Mouse (Mus musculus) CH12.LX (cell line): ENCODE measurements around the gene Atf7ip2. TPM values are rescaled to one million over a fixed set of nuclear protein-coding genes. Genes with fewer than 3 reads are reported as not detected.
"Not testable (repeated sequence)": the region's sequence is repeated elsewhere in the genome, so short reads cannot be mapped to it uniquely, and the experiment has no call there.

Experiments used
- DNase-seq: peaks from one replicate; pipeline ENCODE4 v3.0.0-alpha.2; 2013; ENCODE audit errors: extremely low read depth
- H3K27ac ChIP-seq: 2 replicates; pipeline ENCODE4 v1.5.1; 2012; ENCODE audit warnings: low read depth, mild to moderate bottlenecking, control low read depth, moderate library complexity; ENCODE audit not compliant: insufficient read depth
- H3K27me3 ChIP-seq: replicated peaks from 2 replicates; pipeline ENCODE3; 2012; ENCODE audit warnings: inconsistent platforms
- H3K36me3 ChIP-seq, 2 experiments: replicated peaks in 1 of 2; 2 replicates each; pipeline versions ENCODE3 to v1.6.1; 2012; ENCODE audit warnings: inconsistent platforms in 1 of 2, low read length in 1 of 2, mild to moderate bottlenecking in 1 of 2, mixed read lengths in 1 of 2, moderate library complexity in 1 of 2; ENCODE audit not compliant: control insufficient read depth in 1 of 2, insufficient read depth in 1 of 2
- H3K4me1 ChIP-seq, 2 experiments: 2 replicates each; pipeline ENCODE4 v1.6.1; 2012; ENCODE audit warnings: inconsistent platforms in 1 of 2, moderate library complexity in 1 of 2; ENCODE audit not compliant: insufficient read depth in 2 of 2, control insufficient read depth in 1 of 2
- H3K4me2 ChIP-seq: 2 replicates; pipeline ENCODE4 v1.6.1; 2012; ENCODE audit warnings: low read depth, mild to moderate bottlenecking, control low read depth; ENCODE audit not compliant: poor library complexity, insufficient read depth, severe bottlenecking
- H3K4me3 ChIP-seq, 3 experiments: fragments of 150-350 bp in 1 of 3; sonication (generic) in 1 of 3; replicated peaks in 1 of 3; 2 replicates each; pipeline versions ENCODE3 to v1.5.1; 2011 to 2012; ENCODE audit warnings: low read depth in 2 of 3, low read length in 2 of 3, mild to moderate bottlenecking in 2 of 3, moderate library complexity in 2 of 3, control low read depth in 1 of 3, improper control_type of control experiment in 1 of 3, inconsistent platforms in 1 of 3, mixed read lengths in 1 of 3; ENCODE audit not compliant: poor library complexity in 1 of 3
- H3K79me2 ChIP-seq: replicated peaks from 2 replicates; pipeline ENCODE4 v1.6.1; 2012; ENCODE audit warnings: mild to moderate bottlenecking, moderate library complexity; ENCODE audit not compliant: control insufficient read depth, poor library complexity, insufficient read depth, severe bottlenecking; ENCODE audit errors: extremely low read depth
- H3K9ac ChIP-seq: 2 replicates; pipeline ENCODE4 v1.6.1; 2012; ENCODE audit warnings: low read depth, mild to moderate bottlenecking, control low read depth, moderate library complexity; ENCODE audit not compliant: insufficient read depth
- H3K9me3 ChIP-seq: replicated peaks from 2 replicates; pipeline ENCODE3; 2012; ENCODE audit warnings: low read length, inconsistent platforms, mixed read lengths
- CHD2 ChIP-seq: IDR thresholded peaks from 2 replicates; pipeline ENCODE4 v1.6.1; 2011; ENCODE audit warnings: low read length, improper control_type of control experiment
- CTCF ChIP-seq, 2 experiments: IDR thresholded peaks in 1 of 2; conservative IDR thresholded peaks in 1 of 2; 2 replicates each; pipeline ENCODE4 v1.5.1; 2011 to 2012; ENCODE audit warnings: low read depth in 2 of 2, low read length in 2 of 2, improper control_type of control experiment in 1 of 2, inconsistent platforms in 1 of 2, mild to moderate bottlenecking in 1 of 2, moderate library complexity in 1 of 2
- ELF1 ChIP-seq: IDR thresholded peaks from 2 replicates; pipeline ENCODE4 v1.6.1; 2014; ENCODE audit warnings: low read depth, mild to moderate bottlenecking, inconsistent platforms, low read length, improper control_type of control experiment
- EP300 ChIP-seq: IDR thresholded peaks from 2 replicates; pipeline ENCODE4 v1.6.1; 2011; ENCODE audit warnings: low read length, improper control_type of control experiment
- HCFC1 ChIP-seq: IDR thresholded peaks from 2 replicates; pipeline ENCODE4 v1.6.1; 2012; ENCODE audit warnings: low read depth, mild to moderate bottlenecking, inconsistent platforms, low read length, improper control_type of control experiment
- MYC ChIP-seq: IDR thresholded peaks from 2 replicates; pipeline ENCODE4 v1.6.1; 2011; ENCODE audit warnings: low read depth, mild to moderate bottlenecking, improper control_type of control experiment, low read length
- PAX5 ChIP-seq: IDR thresholded peaks from 2 replicates; pipeline ENCODE4 v1.6.1; 2012; ENCODE audit warnings: low read length, inconsistent platforms, mixed read lengths
- RAD21 ChIP-seq: IDR thresholded peaks from 2 replicates; pipeline ENCODE4 v1.6.1; 2011; ENCODE audit warnings: low read depth, mild to moderate bottlenecking, low read length, improper control_type of control experiment, moderate library complexity
- UBTF ChIP-seq: IDR thresholded peaks from 2 replicates; pipeline ENCODE4 v1.6.1; 2012; ENCODE audit warnings: low read depth, mild to moderate bottlenecking, inconsistent platforms, low read length, improper control_type of control experiment, moderate library complexity
- ZMIZ1 ChIP-seq: IDR thresholded peaks from 2 replicates; pipeline ENCODE4 v1.6.1; 2012; ENCODE audit warnings: low read depth, mild to moderate bottlenecking, inconsistent platforms, low read length, improper control_type of control experiment
- dilution Hi-C: fragments of 300-500 bp; cut with MboI; formaldehyde crosslinking; loops from 2 replicates; pipeline ENCODE4 v1.14.3; 2020; ENCODE audit warnings: low sequenced_read_pairs; ENCODE audit not compliant: extremely low pct_unique_long_range_greater_than_20kb, extremely low pct_ligation_motif_present
- in situ Hi-C: fragments of 300-500 bp; cut with MboI; formaldehyde crosslinking; loops from 3 replicates; pipeline ENCODE4 v1.14.3; 2019; ENCODE audit warnings: low sequenced_read_pairs, low pct_ligation_motif_present, low pct_unique_long_range_greater_than_20kb, mixed read lengths
- polyA plus RNA-seq: library from polyadenylated mRNA; unstranded; fragments of >175 nt; gene quantifications from 2 replicates; pipeline ENCODE4 v1.2.1, GENCODE M21; 2012; ENCODE audit warnings: low read depth; ENCODE audit not compliant: insufficient read length
- total RNA-seq, 2 experiments: library from RNA; depleted of rRNA; stranded (reverse); fragments of 300-350 nt in 1 of 2; fragments of >200 nt in 1 of 2; gene quantifications; 2 replicates each; pipeline ENCODE4 v1.2.3; 2012 to 2014

Gene Atf7ip2
- total and polyA plus RNA-seq, 3 experiments = not detected

GRCm38 (mm10) chr16:10217020-10217419 lies 24.5 kb downstream of the Atf7ip2 start:
- H3K9ac ChIP-seq, in situ Hi-C loops, DNase-seq, H3K79me2 ChIP-seq, H3K36me3 ChIP-seq, H3K9me3 ChIP-seq, H3K4me1 ChIP-seq, dilution Hi-C loops, H3K4me2 ChIP-seq, H3K27me3 ChIP-seq, H3K27ac ChIP-seq, H3K4me3 ChIP-seq: not testable (repeated sequence)

- no peaks in the 10 kb centered on the region for H3K4me1 ChIP-seq
- H3K4me3 ChIP-seq = no peak overlapping the region
- no peaks in the 10 kb centered on the region for H3K9me3 ChIP-seq
- dilution Hi-C loops (no loop called here), in situ Hi-C loops (no loop called here)
- peaks cover 3% of the 10 kb centered on the region for H3K27me3 ChIP-seq
- H3K4me2 ChIP-seq = no peak overlapping the region
- TF ChIP-seq PAX5 (no peak), ELF1 (no peak)
- TF ChIP-seq, all 38 proteins: peak for 0
- Histone ChIP-seq H3K9ac (no peak overlapping the region), H3K79me2 (no peaks in the 10 kb centered on the region), H3K27ac (no peak overlapping the region), H3K36me3 (no peaks in the 10 kb centered on the region)
- DNase-seq = no peak
Observed at GRCm38 (mm10) chr16:10227361-10227760, 34.8 kb downstream of the Atf7ip2 start.

GRCm38 (mm10) chr16:10236601-10237000 lies 44.1 kb downstream of the Atf7ip2 start:
- DNase-seq = no peak
- dilution Hi-C loops = no loop called here
- Histone ChIP-seq H3K27ac (no peak overlapping the region), H3K4me2 (no peak overlapping the region), H3K9ac (no peak overlapping the region), H3K36me3 (no peaks in the 10 kb centered on the region), H3K79me2 (no peaks in the 10 kb centered on the region), H3K4me1 (no peaks in the 10 kb centered on the region), H3K27me3 (no peaks in the 10 kb centered on the region), H3K9me3 (no peaks in the 10 kb centered on the region), H3K4me3 (no peak overlapping the region)
- in situ Hi-C loops = no loop called here
- no peak for TF ChIP-seq CTCF (conservative IDR thresholded peaks at IDR 0.05 in 1 of 2, IDR thresholded peaks at IDR 0.05 in 1 of 2; ENCODE audit: low read depth in 2 of 2, low read length in 2 of 2)
- TF ChIP-seq, all 38 proteins: peak for 0

GRCm38 (mm10) chr16:10253993-10254392 lies 61.5 kb downstream of the Atf7ip2 start:
- Histone ChIP-seq H3K9me3 (no peaks in the 10 kb centered on the region), H3K4me3 (no peak overlapping the region), H3K4me1 (no peaks in the 10 kb centered on the region), H3K79me2 (no peaks in the 10 kb centered on the region), H3K27ac (no peak overlapping the region), H3K36me3 (no peaks in the 10 kb centered on the region), H3K9ac (no peak overlapping the region), H3K4me2 (no peak overlapping the region), H3K27me3 (peaks cover 6% of the 10 kb centered on the region)
- dilution Hi-C loops (no loop called here), in situ Hi-C loops (no loop called here)
- no peak for TF ChIP-seq MYC
- TF ChIP-seq EP300 = no peak
- TF ChIP-seq UBTF = no peak
- TF ChIP-seq CTCF (conservative IDR thresholded peaks at IDR 0.05 in 1 of 2, IDR thresholded peaks at IDR 0.05 in 1 of 2; ENCODE audit: low read depth in 2 of 2, low read length in 2 of 2) = no peak
- no peak for TF ChIP-seq HCFC1
- TF ChIP-seq RAD21 = no peak
- no peak for TF ChIP-seq ZMIZ1
- no peak for TF ChIP-seq CHD2
- DNase-seq = no peak
